Mouse (Mus musculus): ENCODE measurements at regions not wholly inside any gene's neighbourhood (a gene's known extent, or its start where the extent isn't known, plus 50 kb on each side); places are given as distances from the start of the nearest gene placed in this dataset.

DNA sequence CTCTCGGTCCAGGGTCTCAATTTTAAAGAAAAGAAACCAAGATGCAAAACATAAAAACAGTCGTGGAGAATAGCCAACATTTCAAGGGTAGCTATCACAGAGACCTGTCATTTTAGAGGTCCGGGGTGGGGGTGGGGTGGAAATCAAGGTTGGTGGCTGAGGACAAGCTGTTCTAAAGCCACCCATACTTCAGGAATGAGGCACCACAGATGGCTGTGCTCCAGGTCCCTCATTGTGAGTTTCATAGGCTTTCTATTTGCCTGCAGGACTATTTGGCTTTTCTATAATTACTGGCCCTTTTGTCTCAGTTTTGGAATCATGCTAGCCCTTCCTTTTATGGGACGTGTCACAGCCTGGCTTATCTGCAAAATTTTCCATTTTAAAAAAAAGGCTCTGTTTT is 55.4 kb upstream of the L3mbtl4 start:
- DNase-seq (ENCODE audit: low spot score in 2 of 2), result no peak

DNA sequence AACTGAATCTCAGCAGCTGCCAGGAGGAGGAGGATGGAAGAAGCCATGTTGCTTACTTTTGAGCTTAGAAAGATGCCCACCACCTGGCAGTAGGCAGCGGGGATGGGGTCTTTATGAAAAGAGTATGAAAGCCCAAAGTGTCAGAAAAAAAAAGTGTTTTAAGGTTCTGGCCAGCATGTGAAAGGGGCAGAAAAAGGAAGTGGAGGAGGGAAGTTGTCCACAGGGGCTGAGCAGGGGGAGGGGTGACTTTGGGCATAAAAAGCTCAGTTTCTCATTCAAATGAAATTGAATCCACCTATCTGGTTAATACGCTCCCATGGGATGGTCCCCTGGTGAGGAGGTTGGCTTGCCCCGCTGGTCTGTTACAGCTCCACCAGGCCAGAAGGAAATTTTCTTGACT is 50.4 kb upstream of the L3mbtl4 start:
- no peak for DNase-seq (ENCODE audit: low spot score in 2 of 2)
